Mouse (Mus musculus) lung, adult 2 months (tissue): ENCODE measurements around the gene Arl6ip1.

Experiments used
- CTCF ChIP-seq: fragments of 200-500 bp; IDR thresholded peaks from 2 replicates; pipeline ENCODE4 v1.5.1; 2011; ENCODE audit warnings: mild to moderate bottlenecking, low read length, control low read depth; ENCODE audit not compliant: insufficient read depth
- POLR2A ChIP-seq: fragments of 200-500 bp; IDR thresholded peaks from 2 replicates; pipeline ENCODE4 v1.6.1; 2011; ENCODE audit warnings: low read depth, mild to moderate bottlenecking, control low read depth, low read length, borderline replicate concordance; ENCODE audit errors: extremely low read depth

DNA sequence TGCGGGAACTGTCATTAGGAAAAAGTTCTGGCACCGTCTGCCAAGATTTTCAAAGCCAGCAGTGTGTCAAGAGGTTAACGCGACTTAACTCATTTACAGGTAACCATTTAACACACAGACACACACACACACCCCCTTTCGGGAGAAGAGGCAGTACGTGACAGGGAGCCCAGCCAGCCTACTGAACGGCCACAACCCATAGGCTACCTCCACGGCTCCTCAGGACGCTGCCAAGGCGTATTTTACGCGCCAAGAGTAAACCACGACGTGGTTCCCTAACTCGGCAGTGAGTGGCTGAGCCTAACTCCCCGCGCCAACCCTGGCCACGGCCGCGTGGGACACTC is 14.0 kb downstream of the Arl6ip1 start:
- no peak for TF ChIP-seq CTCF
- no peak for TF ChIP-seq POLR2A
